22 mouse cellular contexts compared by ENCODE assay signal in genomic region chr4:87927354-87927753, GRCm38 (mm10).
A peak's percentile ranks its signal among the peaks of the same experiment; 100 is the strongest.
DNase-seq lines count a peak whose midpoint lies in the region; ATAC-seq lines count a peak whose summit lies in the region.
"Had no signal": no experiment of that assay in that cellular context is flagged by ENCODE, and none has a peak within 500 bp of the region (broad histone marks: within the 10 kb centered on the region; RNA-seq: fewer than 3 reads in every experiment).

No protein-coding gene starts in this region.

- no peaks in the 10 kb centered on the region; the same call in 1 of the 2 replicates for H3K4me1 ChIP-seq in intestine, embryonic 14.5 days (replicated peaks; ENCODE audit: control insufficient read depth, insufficient read depth, low read length)
- H3K4me1 ChIP-seq in intestine, embryonic 16.5 days (ENCODE audit: control insufficient read depth, insufficient read depth, low read length), result peaks cover 3% of the 10 kb centered on the region
- peaks cover 37% of the 10 kb centered on the region for H3K4me1 ChIP-seq in embryonic facial prominence, embryonic 10.5 days

- H3K4me2 ChIP-seq in intestine, embryonic 14.5 days (ENCODE audit: low read length), result no peak overlapping the region
- no peak overlapping the region for H3K4me2 ChIP-seq in intestine, embryonic 16.5 days (ENCODE audit: low read depth, low read length)
- H3K4me2 ChIP-seq: heart, embryonic 13.5 days; liver, embryonic 11.5 days; midbrain, embryonic 13.5 days had no signal

- H3K4me3 ChIP-seq in intestine, embryonic 14.5 days (ENCODE audit: low read depth, low read length), result no peak overlapping the region
- no peak overlapping the region for H3K4me3 ChIP-seq in intestine, embryonic 16.5 days (ENCODE audit: low read length)
- H3K4me3 ChIP-seq in embryonic facial prominence, embryonic 10.5 days, result no peak overlapping the region
- H3K4me3 ChIP-seq: heart, embryonic 13.5 days; megakaryocyte, embryonic 14.5 days; midbrain, embryonic 13.5 days had no signal

- no peak overlapping the region for H3K9ac ChIP-seq in intestine, embryonic 14.5 days (ENCODE audit: low read length)
- H3K9ac ChIP-seq in intestine, embryonic 16.5 days (ENCODE audit: low read depth, low read length), result no peak overlapping the region
- H3K9ac ChIP-seq: heart, embryonic 13.5 days; liver, postnatal 0 days; midbrain, embryonic 13.5 days had no signal

- no peaks in the 10 kb centered on the region for H3K9me3 ChIP-seq in intestine, embryonic 14.5 days (ENCODE audit: control insufficient read depth, low read length)
- H3K9me3 ChIP-seq in intestine, embryonic 16.5 days (ENCODE audit: control insufficient read depth, low read length), result 0 out of 2 replicates have a peak, but pooled peaks cover under 1% of the 10 kb centered on the region
- 0 out of 2 replicates have a peak, but pooled peaks cover 2% of the 10 kb centered on the region for H3K9me3 ChIP-seq in embryonic facial prominence, embryonic 10.5 days
- H3K9me3 ChIP-seq: heart, embryonic 13.5 days; megakaryocyte, embryonic 14.5 days; midbrain, embryonic 13.5 days had no signal

- H3K36me3 ChIP-seq in intestine, embryonic 14.5 days (ENCODE audit: control insufficient read depth, insufficient read depth, low read length), result no peaks in the 10 kb centered on the region
- no peaks in the 10 kb centered on the region for H3K36me3 ChIP-seq in intestine, embryonic 16.5 days (ENCODE audit: control insufficient read depth, insufficient read depth, low read length)
- H3K36me3 ChIP-seq in embryonic facial prominence, embryonic 10.5 days (replicated peaks), result peaks cover 9% of the 10 kb centered on the region
- H3K36me3 ChIP-seq: heart, embryonic 13.5 days; midbrain, embryonic 13.5 days had no signal

- no peaks in the 10 kb centered on the region for H3K27me3 ChIP-seq in intestine, embryonic 14.5 days (replicated peaks; ENCODE audit: control insufficient read depth, insufficient read depth, low read length)
- H3K27me3 ChIP-seq in intestine, embryonic 16.5 days (replicated peaks; ENCODE audit: control insufficient read depth, insufficient read depth, low read length), result no peaks in the 10 kb centered on the region
- H3K27me3 ChIP-seq in embryonic facial prominence, embryonic 10.5 days (replicated peaks; ENCODE audit: low read depth, poor library complexity, severe bottlenecking), result no peaks in the 10 kb centered on the region
- H3K27me3 ChIP-seq: heart, embryonic 13.5 days; megakaryocyte, embryonic 14.5 days; midbrain, embryonic 13.5 days had no signal

- ATAC-seq in intestine, embryonic 14.5 days (replicated peaks; ENCODE audit: low FRiP score, low TSS enrichment, low read depth), result no peak
- no peak for ATAC-seq in intestine, embryonic 16.5 days
- ATAC-seq in CD4-positive, CD25-positive, alpha-beta regulatory T cell, adult 4 months, result peak; percentile 61
- peak; percentile 58 for ATAC-seq in inflammation-experienced regulatory T-cells, adult 6 months
- ATAC-seq: liver, postnatal 0 days; midbrain, embryonic 13.5 days had no signal

- DNase-seq in intestine, embryonic 14.5 days (ENCODE audit: low spot score), result no peak
- peak; percentile 40 for DNase-seq in embryonic facial prominence, embryonic 10.5 days (ENCODE audit: low spot score)
- no peak for DNase-seq in adipocyte (ENCODE audit: low spot score)
- no peak for DNase-seq in frontal cortex, postnatal 14 days (ENCODE audit: low spot score in 2 of 2)
- DNase-seq: adrenal gland, postnatal 36 days; cerebellum, adult 9-10 months; gastrocnemius, postnatal 14 days; heart, adult 18-20 months; heart, postnatal 14 days; kidney, adult 2 months; kidney, postnatal 10 days; liver, postnatal 0 days; lung, postnatal 36 days; right cerebral cortex, postnatal 14 days; spleen, adult 18-20 months had no signal

- peak overlapping the region; percentile 11; the same call in 1 of the 2 replicates for H3K27ac ChIP-seq in intestine, embryonic 14.5 days (ENCODE audit: low read depth)
- no peak overlapping the region for H3K27ac ChIP-seq in intestine, embryonic 16.5 days (ENCODE audit: low read length)
- H3K27ac ChIP-seq in embryonic facial prominence, embryonic 10.5 days (replicated peaks), result peak overlapping the region; percentile 57; the same call in 1 of the 2 replicates
- H3K27ac ChIP-seq: heart, embryonic 13.5 days; midbrain, embryonic 13.5 days had no signal

- WGBS in intestine, embryonic 14.5 days, result 37% methylated on average over 10 of the region's 10 CpGs
- 47% methylated on average over 10 of the region's 10 CpGs for WGBS in intestine, embryonic 16.5 days
- 45% methylated on average over 10 of the region's 10 CpGs for WGBS in embryonic facial prominence, embryonic 10.5 days

Comparison
In these comparisons a context has a peak if more than half of its experiments do, and no peak if none do; other contexts are left out.
1. ATAC-seq: peak in CD4-positive, CD25-positive, alpha-beta regulatory T cell, adult 4 months (single experiment) and inflammation-experienced regulatory T-cells, adult 6 months (single experiment); none in intestine, embryonic 14.5 days (single experiment) and intestine, embryonic 16.5 days (single experiment).